Mouse (Mus musculus) midbrain, embryonic 11.5 days (tissue): ENCODE measurements around the gene S1pr2. TPM values are rescaled to one million over a fixed set of nuclear protein-coding genes. Genes with fewer than 3 reads are reported as not detected.
A peak's percentile ranks its signal among the peaks of the same experiment; 100 is the strongest.

Source experiments
- ATAC-seq: fragments of 200-750 bp; cut with Nextera tagmentation; 2 replicates; pipeline ENCODE4 v1.8.0; 2017; ENCODE audit warnings: moderate TSS enrichment, moderate library complexity; ENCODE audit not compliant: low FRiP score
- DNase-seq: peaks from one replicate; pipeline ENCODE4 v3.0.0; 2015; ENCODE audit warnings: low spot score; ENCODE audit errors: missing footprints
- H3K27ac ChIP-seq: fragments of 300-500 bp; sonication (generic); 2 replicates; pipeline ENCODE4 v1.5.1; 2014; ENCODE audit warnings: low read depth, low read length
- H3K27me3 ChIP-seq: fragments of 300-500 bp; sonication (generic); 2 replicates; pipeline ENCODE4 v1.6.1; 2014; ENCODE audit warnings: mild to moderate bottlenecking, low read length, moderate library complexity, mixed read lengths; ENCODE audit not compliant: control insufficient read depth, insufficient read depth
- H3K36me3 ChIP-seq: fragments of 300-500 bp; sonication (generic); 2 replicates; pipeline ENCODE4 v1.6.1; 2014; ENCODE audit warnings: mild to moderate bottlenecking, low read length, moderate library complexity, mixed read lengths; ENCODE audit not compliant: control insufficient read depth, insufficient read depth
- H3K4me1 ChIP-seq: fragments of 300-500 bp; sonication (generic); 2 replicates; pipeline ENCODE4 v1.6.1; 2014; ENCODE audit warnings: low read length; ENCODE audit not compliant: control insufficient read depth, insufficient read depth
- H3K4me2 ChIP-seq: fragments of 300-500 bp; sonication (generic); 2 replicates; pipeline ENCODE4 v1.6.1; 2014; ENCODE audit warnings: mild to moderate bottlenecking, moderate library complexity
- H3K4me3 ChIP-seq: fragments of 300-500 bp; sonication (generic); 2 replicates; pipeline ENCODE4 v1.5.1; 2014; ENCODE audit warnings: low read depth, low read length
- H3K9ac ChIP-seq: fragments of 300-500 bp; sonication (generic); 2 replicates; pipeline ENCODE4 v1.6.1; 2014; ENCODE audit warnings: low read length
- H3K9me3 ChIP-seq: fragments of 300-500 bp; sonication (generic); 2 replicates; pipeline ENCODE4 v1.6.1; 2016; ENCODE audit warnings: low read length; ENCODE audit not compliant: control insufficient read depth
- WGBS: fragments of 180-500 bp; shearing (Covaris S2); extraction: QIAGEN DNeasy Blood & Tissue Kit; methylation state at CpG from one replicate; pipeline ENCODE4 v1.1.7; 2014; 5-methylcytosine and 5-hydroxymethylcytosine counted together
- microRNA-seq: library from miRNA; unstranded; fragments of <30 nt; microRNA quantifications from one replicate; pipeline ENCODE4, GENCODE M21; 2017
- polyA plus RNA-seq: library from polyadenylated mRNA; unstranded; fragments of >200 nt; fragmentation: Nextera tagmentation; extraction: Ambion mirVana; gene quantifications from 2 replicates; pipeline ENCODE4 v1.2.1, GENCODE M21; 2014

Gene S1pr2
- polyA plus RNA-seq, 1 experiment from 2014 or later = 18.1 TPM

DNA sequence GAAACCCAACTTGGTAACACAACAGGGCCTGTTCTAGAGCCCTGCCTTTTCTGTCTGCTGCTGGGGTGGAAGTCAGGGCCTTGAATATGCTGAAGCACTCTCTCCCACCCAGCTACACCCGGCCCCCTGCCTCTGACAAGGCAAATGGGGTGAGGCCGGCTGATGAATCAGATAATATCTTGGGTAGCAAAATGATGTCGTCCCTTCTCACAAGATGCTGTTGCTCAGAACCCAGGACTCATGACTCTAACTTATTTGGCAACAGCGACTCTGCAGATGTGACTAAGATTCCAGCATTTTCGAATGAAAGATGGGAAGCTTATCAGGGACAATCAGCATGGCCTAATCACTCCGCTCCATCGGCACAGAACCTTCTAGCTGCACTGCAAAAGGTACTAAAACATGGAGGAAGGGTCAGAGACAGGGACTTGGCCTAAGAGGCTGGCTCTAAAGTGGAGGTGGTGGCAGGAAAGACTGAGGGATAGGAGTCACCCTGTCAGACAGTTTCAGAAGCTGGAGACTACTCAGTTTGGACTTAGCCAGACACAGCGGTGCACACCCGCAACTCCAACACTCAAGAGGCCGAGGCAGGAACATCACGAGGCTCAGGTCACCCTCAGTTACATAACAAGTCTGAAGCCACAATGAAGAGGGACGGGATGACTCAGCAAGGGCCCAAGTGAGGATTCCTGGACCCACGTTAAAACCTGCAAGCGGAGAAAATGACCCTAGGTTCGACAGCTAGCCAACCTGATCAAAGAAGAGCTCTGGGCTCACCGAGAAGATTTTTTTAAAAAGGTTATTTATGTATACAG is 30.3 kb downstream of the S1pr2 start:
- WGBS = 89% methylated on average over 16 of the region's 16 CpGs
- Histone ChIP-seq H3K27ac (no peak overlapping the region), H3K4me3 (no peak overlapping the region), H3K9ac (no peak overlapping the region), H3K9me3 (no peaks in the 10 kb centered on the region), H3K36me3 (0 out of 2 replicates have a peak, but pooled peaks cover 2% of the 10 kb centered on the region), H3K4me2 (no peak overlapping the region), H3K4me1 (peaks cover 7% of the 10 kb centered on the region), H3K27me3 (no peaks in the 10 kb centered on the region)
- DNase-seq (peak; percentile 49), ATAC-seq (no peak)

DNA sequence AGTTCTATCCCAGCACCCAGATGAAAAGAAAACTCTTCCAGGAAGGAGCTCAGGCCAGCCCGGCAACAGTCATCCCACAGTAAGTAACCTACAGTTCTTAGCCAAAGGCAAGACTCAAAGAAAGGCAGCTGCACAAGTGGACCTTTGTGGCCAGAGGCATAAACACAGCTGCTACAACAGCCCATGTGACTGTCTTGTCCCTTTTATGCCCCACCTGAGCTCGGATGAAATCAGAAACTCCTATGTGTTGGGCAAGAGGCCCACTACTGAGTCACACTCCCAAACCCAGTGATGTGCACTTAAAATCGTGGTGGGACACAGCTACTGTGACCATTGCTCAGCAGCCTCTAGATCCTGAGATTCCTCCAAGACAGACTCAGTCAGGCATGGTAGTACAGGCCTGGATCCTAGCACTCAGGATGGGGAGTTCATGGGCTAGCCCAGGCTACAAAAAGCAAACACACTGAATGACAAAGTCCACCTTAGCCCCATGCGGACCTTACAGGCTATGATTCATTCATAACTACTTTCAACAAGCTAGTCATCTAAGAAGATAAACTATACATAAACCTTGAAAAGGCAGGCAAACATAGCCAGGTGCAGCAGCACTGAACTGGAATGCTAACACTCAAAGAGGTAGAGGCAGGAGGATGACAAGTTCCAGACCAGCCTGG is 31.7 kb downstream of the S1pr2 start:
- H3K36me3 ChIP-seq = peaks cover 11% of the 10 kb centered on the region
- no peak overlapping the region for H3K27ac ChIP-seq

DNA sequence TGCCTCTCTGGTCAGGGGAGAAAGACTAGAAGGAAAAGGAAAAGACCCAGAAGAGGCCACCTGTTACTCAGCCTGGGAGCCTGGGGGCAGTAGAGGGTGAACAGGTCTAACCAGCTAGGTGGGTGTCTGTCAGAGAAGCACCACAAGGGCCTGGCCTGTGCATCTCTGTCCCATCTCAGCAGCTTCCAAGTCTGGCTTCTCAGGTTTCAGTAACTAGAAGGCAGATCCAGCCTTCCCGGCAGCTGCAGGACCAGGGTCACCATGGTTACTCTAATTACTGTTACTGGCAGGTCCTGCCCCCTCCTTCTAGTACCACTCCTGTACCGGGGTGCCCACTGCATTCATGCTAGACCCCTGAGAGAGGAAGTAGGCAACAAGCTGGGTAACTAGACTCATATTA is 32.7 kb downstream of the S1pr2 start:
- Histone ChIP-seq H3K4me3 (no peak overlapping the region), H3K36me3 (peaks cover 19% of the 10 kb centered on the region), H3K9ac (no peak overlapping the region), H3K9me3 (no peaks in the 10 kb centered on the region), H3K27me3 (no peaks in the 10 kb centered on the region), H3K4me1 (no peaks in the 10 kb centered on the region), H3K4me2 (no peak overlapping the region), H3K27ac (no peak overlapping the region)
- no peak for ATAC-seq
- WGBS = 28% methylated on average over 2 of the region's 2 CpGs
- peak; percentile 71 for DNase-seq

More for the DNA sequence above, 31.7 kb downstream of the S1pr2 start:
- 87% methylated on average over 4 of the region's 4 CpGs for WGBS
- Histone ChIP-seq H3K4me2 (no peak overlapping the region), H3K4me1 (no peaks in the 10 kb centered on the region), H3K9me3 (no peaks in the 10 kb centered on the region), H3K27me3 (no peaks in the 10 kb centered on the region), H3K4me3 (no peak overlapping the region), H3K9ac (no peak overlapping the region)
- ATAC-seq = no peak
- DNase-seq = peak; percentile 65

GRCm38 (mm10) chr9:20943396-20943795 is 33.2 kb downstream of the S1pr2 start:
- DNase-seq (no peak), ATAC-seq (no peak)
- Histone ChIP-seq H3K9ac (no peak overlapping the region), H3K9me3 (no peaks in the 10 kb centered on the region), H3K27me3 (no peaks in the 10 kb centered on the region), H3K36me3 (peaks cover 23% of the 10 kb centered on the region), H3K4me3 (no peak overlapping the region), H3K4me1 (no peaks in the 10 kb centered on the region), H3K4me2 (no peak overlapping the region), H3K27ac (no peak overlapping the region)
- 94% methylated on average over 7 of the region's 7 CpGs for WGBS

DNA sequence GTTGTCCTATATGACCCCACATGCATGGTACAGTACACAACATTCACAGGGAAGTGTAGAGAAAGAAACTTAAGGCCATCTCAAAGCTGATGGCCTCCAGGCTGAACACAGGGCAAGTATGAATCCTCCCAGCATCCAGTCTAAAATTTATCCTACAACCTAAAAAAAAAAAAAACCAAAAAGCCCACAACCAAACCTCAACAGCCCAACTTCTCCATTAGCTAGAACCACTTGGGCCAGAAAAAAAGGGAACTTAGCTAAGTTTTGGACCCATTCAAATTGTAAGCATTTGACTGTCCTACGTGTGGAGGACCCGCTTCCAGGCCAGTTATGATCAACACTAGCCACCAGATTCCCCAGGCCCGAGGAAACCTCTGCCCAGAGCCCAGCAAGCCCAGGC is 53.3 kb downstream of the S1pr2 start:
- no peak for DNase-seq
- Histone ChIP-seq H3K27ac (no peak overlapping the region), H3K4me3 (no peak overlapping the region), H3K4me2 (no peak overlapping the region), H3K9ac (no peak overlapping the region), H3K9me3 (no peaks in the 10 kb centered on the region), H3K36me3 (peaks cover 70% of the 10 kb centered on the region), H3K27me3 (no peaks in the 10 kb centered on the region), H3K4me1 (no peaks in the 10 kb centered on the region)
- no peak for ATAC-seq
- 89% methylated on average over 3 of the region's 3 CpGs for WGBS

DNA sequence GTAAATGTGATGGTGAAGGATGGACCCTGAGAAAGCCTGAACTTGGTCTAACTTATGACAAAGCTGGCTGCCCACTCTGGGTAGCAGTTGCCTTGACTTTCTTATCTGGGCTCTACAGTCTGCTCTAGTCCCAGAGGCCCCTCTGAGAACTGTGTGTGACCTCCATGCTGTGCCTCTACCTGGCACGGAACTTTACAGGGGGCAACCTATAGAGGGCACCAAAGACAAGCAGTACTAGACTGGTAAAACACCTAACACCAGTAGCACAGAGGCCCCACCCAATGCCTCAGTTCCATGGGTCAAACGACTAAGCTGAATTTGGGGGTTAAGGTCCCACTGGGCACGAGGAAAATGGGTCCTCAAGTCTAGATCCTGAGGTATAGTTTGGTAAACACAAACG is 60.4 kb downstream of the S1pr2 start:
- H3K9me3 ChIP-seq = no peaks in the 10 kb centered on the region
- H3K9ac ChIP-seq = no peak overlapping the region
- H3K4me3 ChIP-seq = no peak overlapping the region
- 85% methylated on average over 4 of the region's 4 CpGs for WGBS
- no peaks in the 10 kb centered on the region for H3K27me3 ChIP-seq
- H3K27ac ChIP-seq = no peak overlapping the region
- H3K4me2 ChIP-seq = no peak overlapping the region
- DNase-seq (no peak), ATAC-seq (no peak)
- no peaks in the 10 kb centered on the region for H3K4me1 ChIP-seq
- peaks cover 69% of the 10 kb centered on the region for H3K36me3 ChIP-seq

Small RNAs within 50 kb of the gene (microRNA-seq; reads per million reads assigned to microRNA genes)
- 2.1 reads per million, percentile 4 among the genes with 10 or more reads in this experiment for gene Mir7081

Other genes with a start within 250 kb of the S1pr2 start
- gene Olfm2, start 230.4 kb downstream of the S1pr2 start, polyA plus RNA-seq = 33.6 and 35.3 TPM in 2 replicates
- gene Col5a3, start 161.7 kb downstream of the S1pr2 start, polyA plus RNA-seq = 0.38 and 0.43 TPM in 2 replicates
- not detected in 2 replicates for gene Rdh8, start 158.3 kb downstream of the S1pr2 start, polyA plus RNA-seq
- gene A230050P20Rik, start 108.1 kb downstream of the S1pr2 start, polyA plus RNA-seq = 0.45 and 0.66 TPM in 2 replicates
- 5.0 and 6.1 TPM in 2 replicates for gene Angptl6, start 97.1 kb downstream of the S1pr2 start, polyA plus RNA-seq
- gene Ppan, start 88.6 kb downstream of the S1pr2 start, polyA plus RNA-seq = 52.3 and 57.1 TPM in 2 replicates
- gene Eif3g, start 78.2 kb downstream of the S1pr2 start, polyA plus RNA-seq = 348 and 354 TPM in 2 replicates
- gene Dnmt1, start 16.9 kb downstream of the S1pr2 start, polyA plus RNA-seq = 67.4 and 73.3 TPM in 2 replicates
- 120 and 121 TPM in 2 replicates for gene Mrpl4, start 26.0 kb upstream of the S1pr2 start, polyA plus RNA-seq
- gene Icam1, start 39.2 kb upstream of the S1pr2 start, polyA plus RNA-seq = 3.9 and 4.0 TPM in 2 replicates
- 5.4 and 9.2 TPM in 2 replicates for gene Icam4, start 52.6 kb upstream of the S1pr2 start, polyA plus RNA-seq
- gene Icam5, start 55.3 kb upstream of the S1pr2 start, polyA plus RNA-seq = not detected in 2 replicates
- 0.86 and 2.1 TPM in 2 replicates for gene Zglp1, start 90.3 kb upstream of the S1pr2 start, polyA plus RNA-seq
- 0.75 and 1.3 TPM in 2 replicates for gene Gm49373, start 96.3 kb upstream of the S1pr2 start, polyA plus RNA-seq
- gene Fdx1l, start 96.8 kb upstream of the S1pr2 start, polyA plus RNA-seq = 46.3 and 50.4 TPM in 2 replicates
- gene Gm38431, start 115.2 kb upstream of the S1pr2 start, polyA plus RNA-seq = 2.0 and 2.1 TPM in 2 replicates
- gene Raver1, start 115.2 kb upstream of the S1pr2 start, polyA plus RNA-seq = 66.0 and 76.1 TPM in 2 replicates
- 6.1 and 7.1 TPM in 2 replicates for gene Tyk2, start 154.5 kb upstream of the S1pr2 start, polyA plus RNA-seq
- 297 and 318 TPM in 2 replicates for gene Cdc37, start 173.2 kb upstream of the S1pr2 start, polyA plus RNA-seq
- 5.0 and 6.5 TPM in 2 replicates for gene Pde4a, start 188.9 kb upstream of the S1pr2 start, polyA plus RNA-seq